Mouse (Mus musculus) midbrain, embryonic 11.5 days (tissue): ENCODE measurements around the gene Mettl7b. TPM values are rescaled to one million over a fixed set of nuclear protein-coding genes. Genes with fewer than 3 reads are reported as not detected.

Source experiments
- ATAC-seq: fragments of 200-750 bp; cut with Nextera tagmentation; 2 replicates; pipeline ENCODE4 v1.8.0; 2017; ENCODE audit warnings: moderate TSS enrichment, moderate library complexity; ENCODE audit not compliant: low FRiP score
- DNase-seq: peaks from one replicate; pipeline ENCODE4 v3.0.0; 2015; ENCODE audit warnings: low spot score; ENCODE audit errors: missing footprints
- H3K27ac ChIP-seq: fragments of 300-500 bp; sonication (generic); 2 replicates; pipeline ENCODE4 v1.5.1; 2014; ENCODE audit warnings: low read depth, low read length
- H3K27me3 ChIP-seq: fragments of 300-500 bp; sonication (generic); 2 replicates; pipeline ENCODE4 v1.6.1; 2014; ENCODE audit warnings: mild to moderate bottlenecking, low read length, moderate library complexity, mixed read lengths; ENCODE audit not compliant: control insufficient read depth, insufficient read depth
- H3K36me3 ChIP-seq: fragments of 300-500 bp; sonication (generic); 2 replicates; pipeline ENCODE4 v1.6.1; 2014; ENCODE audit warnings: mild to moderate bottlenecking, low read length, moderate library complexity, mixed read lengths; ENCODE audit not compliant: control insufficient read depth, insufficient read depth
- H3K4me1 ChIP-seq: fragments of 300-500 bp; sonication (generic); 2 replicates; pipeline ENCODE4 v1.6.1; 2014; ENCODE audit warnings: low read length; ENCODE audit not compliant: control insufficient read depth, insufficient read depth
- H3K4me2 ChIP-seq: fragments of 300-500 bp; sonication (generic); 2 replicates; pipeline ENCODE4 v1.6.1; 2014; ENCODE audit warnings: mild to moderate bottlenecking, moderate library complexity
- H3K4me3 ChIP-seq: fragments of 300-500 bp; sonication (generic); 2 replicates; pipeline ENCODE4 v1.5.1; 2014; ENCODE audit warnings: low read depth, low read length
- H3K9ac ChIP-seq: fragments of 300-500 bp; sonication (generic); 2 replicates; pipeline ENCODE4 v1.6.1; 2014; ENCODE audit warnings: low read length
- H3K9me3 ChIP-seq: fragments of 300-500 bp; sonication (generic); 2 replicates; pipeline ENCODE4 v1.6.1; 2016; ENCODE audit warnings: low read length; ENCODE audit not compliant: control insufficient read depth
- WGBS: fragments of 180-500 bp; shearing (Covaris S2); extraction: QIAGEN DNeasy Blood & Tissue Kit; methylation state at CpG from one replicate; pipeline ENCODE4 v1.1.7; 2014; 5-methylcytosine and 5-hydroxymethylcytosine counted together
- polyA plus RNA-seq: library from polyadenylated mRNA; unstranded; fragments of >200 nt; fragmentation: Nextera tagmentation; extraction: Ambion mirVana; gene quantifications from 2 replicates; pipeline ENCODE4 v1.2.1, GENCODE M21; 2014

The Mettl7b gene
- polyA plus RNA-seq, 1 experiment from 2014 or later, result not detected

DNA sequence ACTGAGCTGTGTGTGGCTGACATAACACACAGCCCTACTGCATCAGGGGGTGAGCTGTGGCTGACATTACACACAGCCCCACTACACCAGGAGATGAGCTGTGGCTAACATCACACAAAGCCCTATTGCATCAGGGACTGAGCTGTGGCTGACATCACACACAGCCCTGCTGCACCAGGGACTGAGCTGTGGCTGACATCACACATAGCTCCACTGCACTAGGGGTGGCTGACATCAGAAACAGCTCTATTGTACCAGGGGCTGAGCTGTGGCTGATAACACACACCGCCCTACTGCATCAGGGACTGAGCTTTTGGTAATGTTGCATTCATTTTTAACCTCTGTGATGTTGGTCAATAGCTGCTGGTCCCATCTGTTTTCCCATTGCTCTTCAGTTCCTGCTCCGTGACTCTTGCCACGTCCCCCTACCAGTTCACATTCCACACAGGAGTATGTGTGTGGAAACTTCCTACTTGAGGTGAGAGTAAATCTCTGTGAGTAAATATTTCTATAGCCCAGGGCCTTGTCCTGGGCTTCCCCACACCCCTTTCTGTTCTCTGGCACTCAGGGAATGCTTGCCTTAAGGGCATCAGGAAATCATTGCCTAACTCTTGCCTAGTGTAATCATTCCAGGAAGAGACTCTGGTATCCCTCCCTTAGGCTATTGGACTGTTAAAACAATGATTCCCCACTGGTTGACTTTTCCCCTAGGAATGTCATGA lies 20.0 kb upstream of the Mettl7b start:
- Histone ChIP-seq H3K4me3 (no peak overlapping the region), H3K36me3 (no peaks in the 10 kb centered on the region), H3K27me3 (no peaks in the 10 kb centered on the region), H3K27ac (no peak overlapping the region), H3K9me3 (no peaks in the 10 kb centered on the region), H3K4me2 (no peak overlapping the region), H3K9ac (no peak overlapping the region), H3K4me1 (no peaks in the 10 kb centered on the region)
- WGBS, result 79% methylated on average over 3 of the region's 3 CpGs
- no peak; the same call in 1 of the 2 replicates for ATAC-seq
- DNase-seq, result no peak

DNA sequence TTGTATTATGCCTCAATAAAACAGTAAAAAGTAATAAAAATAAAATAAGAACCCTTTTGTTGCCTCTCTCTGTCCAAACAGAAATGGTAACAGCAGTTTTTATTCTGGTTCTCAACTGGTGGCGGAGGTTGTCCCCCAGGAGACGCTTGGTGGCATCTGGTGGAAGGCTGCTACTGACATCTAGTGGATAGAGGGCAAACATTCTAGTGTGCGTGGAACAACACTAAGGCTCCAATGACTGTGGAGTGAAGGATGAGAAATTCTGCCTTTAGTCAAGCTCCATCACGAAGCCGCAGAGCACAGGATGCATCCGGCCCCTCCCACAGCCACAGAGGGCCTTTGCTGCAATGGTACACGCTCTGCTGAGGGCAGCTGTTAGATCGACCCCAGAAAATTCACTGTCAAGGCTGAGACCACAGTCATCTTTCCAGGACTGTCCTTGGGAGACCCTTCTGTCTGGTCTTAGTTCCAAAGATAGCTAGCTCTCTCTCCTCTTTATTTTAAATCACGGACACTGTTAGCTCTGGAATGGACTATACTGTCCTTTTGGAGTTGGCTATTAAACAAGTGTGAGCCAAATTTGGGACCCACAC lies 16.8 kb upstream of the Mettl7b start:
- peak; percentile 84 for ATAC-seq
- DNase-seq, result no peak
- Histone ChIP-seq H3K27ac (no peak overlapping the region), H3K9ac (no peak overlapping the region), H3K4me1 (no peaks in the 10 kb centered on the region), H3K27me3 (no peaks in the 10 kb centered on the region), H3K9me3 (no peaks in the 10 kb centered on the region), H3K4me3 (no peak overlapping the region), H3K4me2 (no peak overlapping the region), H3K36me3 (no peaks in the 10 kb centered on the region)
- 28% methylated on average over 9 of the region's 9 CpGs for WGBS

DNA sequence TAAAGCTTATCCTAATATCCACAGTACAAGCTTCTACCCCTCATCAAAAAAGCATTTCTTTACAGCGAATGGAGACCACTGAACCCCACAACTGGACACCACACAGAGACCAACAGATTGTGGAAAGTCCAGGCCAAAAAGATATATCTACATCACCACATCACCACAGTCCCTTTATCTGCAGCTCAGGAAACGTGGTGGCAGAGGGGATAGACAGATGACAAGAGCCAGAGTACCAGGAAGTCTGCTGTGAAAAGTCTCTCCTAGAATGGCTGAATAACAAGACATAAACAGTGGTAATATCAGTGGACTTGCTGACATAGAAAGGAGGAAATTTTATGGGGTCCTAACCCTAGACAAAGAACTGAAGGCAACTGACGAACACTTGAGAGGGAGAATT lies 15.6 kb upstream of the Mettl7b start:
- no peaks in the 10 kb centered on the region for H3K36me3 ChIP-seq
- 60% methylated on average over 3 of the region's 3 CpGs for WGBS
- H3K9ac ChIP-seq, result no peak overlapping the region
- H3K27ac ChIP-seq, result no peak overlapping the region
- no peak overlapping the region for H3K4me3 ChIP-seq
- H3K4me1 ChIP-seq, result no peaks in the 10 kb centered on the region
- ATAC-seq (no peak), DNase-seq (no peak)
- no peaks in the 10 kb centered on the region for H3K9me3 ChIP-seq
- H3K4me2 ChIP-seq, result no peak overlapping the region
- no peaks in the 10 kb centered on the region for H3K27me3 ChIP-seq

DNA sequence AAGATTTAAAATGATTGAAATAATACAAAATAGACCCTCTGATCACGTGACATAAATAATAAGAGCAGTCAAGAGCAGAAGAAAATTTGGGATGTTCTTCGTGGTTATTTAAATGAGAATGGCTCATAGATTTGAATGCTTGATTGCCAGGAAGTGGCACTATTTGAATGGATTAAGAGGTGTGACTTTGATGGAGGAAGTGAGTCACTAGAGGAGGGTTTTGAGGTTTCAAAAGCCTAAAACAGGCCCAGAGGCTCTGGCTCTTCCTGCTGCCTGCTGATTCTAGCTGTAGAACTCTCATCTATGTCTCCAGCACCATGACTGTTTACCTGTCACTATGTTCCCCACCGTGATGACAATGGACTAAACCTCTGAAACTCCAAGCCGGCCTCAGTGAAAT lies 12.1 kb upstream of the Mettl7b start:
- WGBS, result 77% methylated on average over 4 of the region's 4 CpGs

DNA sequence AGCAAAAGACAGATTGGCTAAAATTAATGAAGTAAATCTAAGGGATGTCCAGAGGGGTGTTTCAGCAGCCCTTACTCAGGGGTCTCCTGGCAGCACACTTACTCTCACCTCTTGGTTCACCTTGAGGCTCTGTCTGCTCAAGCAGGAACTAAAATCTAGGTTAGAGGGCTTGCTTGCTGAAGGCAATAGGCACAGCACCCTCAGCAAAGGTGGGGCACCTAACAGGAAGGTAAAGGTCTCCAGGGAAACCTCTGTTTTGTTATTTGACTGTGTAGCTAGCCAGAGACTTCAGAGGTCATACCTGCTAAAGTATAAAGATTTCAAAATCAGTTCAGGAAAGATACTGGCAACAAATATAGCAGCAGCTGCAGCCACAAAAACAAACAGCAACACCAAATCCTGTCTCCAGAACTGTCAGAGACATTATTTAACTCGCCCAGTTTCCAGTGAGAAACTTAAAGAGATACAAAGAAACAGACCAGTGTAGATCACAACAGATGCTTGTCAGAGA lies 10.0 kb upstream of the Mettl7b start:
- 42% methylated on average over 1 of the region's 1 CpGs for WGBS
- no peaks in the 10 kb centered on the region for H3K9me3 ChIP-seq
- no peak for ATAC-seq

More for the DNA sequence above, 12.1 kb upstream of the Mettl7b start:
- Histone ChIP-seq H3K4me2 (no peak overlapping the region), H3K9me3 (no peaks in the 10 kb centered on the region), H3K4me1 (no peaks in the 10 kb centered on the region), H3K9ac (no peak overlapping the region), H3K4me3 (no peak overlapping the region), H3K36me3 (no peaks in the 10 kb centered on the region), H3K27ac (no peak overlapping the region), H3K27me3 (no peaks in the 10 kb centered on the region)
- ATAC-seq, result no peak
- no peak for DNase-seq

GRCm38 (mm10) chr10:128968341-128968749 lies 7.6 kb upstream of the Mettl7b start:
- no peak overlapping the region for H3K9ac ChIP-seq
- H3K27ac ChIP-seq, result no peak overlapping the region
- H3K4me3 ChIP-seq, result no peak overlapping the region
- DNase-seq (no peak), ATAC-seq (no peak)
- no peaks in the 10 kb centered on the region for H3K36me3 ChIP-seq
- no peaks in the 10 kb centered on the region for H3K9me3 ChIP-seq
- 50% methylated on average over 1 of the region's 1 CpGs for WGBS
- no peaks in the 10 kb centered on the region for H3K4me1 ChIP-seq
- H3K4me2 ChIP-seq, result no peak overlapping the region
- H3K27me3 ChIP-seq, result no peaks in the 10 kb centered on the region

More for the DNA sequence above, 10.0 kb upstream of the Mettl7b start:
- H3K4me1 ChIP-seq, result no peaks in the 10 kb centered on the region
- H3K4me3 ChIP-seq, result no peak overlapping the region
- no peak overlapping the region for H3K4me2 ChIP-seq
- no peaks in the 10 kb centered on the region for H3K36me3 ChIP-seq
- H3K27ac ChIP-seq, result no peak overlapping the region
- DNase-seq, result no peak
- no peaks in the 10 kb centered on the region for H3K27me3 ChIP-seq
- no peak overlapping the region for H3K9ac ChIP-seq

GRCm38 (mm10) chr10:128965871-128966270 lies 5.1 kb upstream of the Mettl7b start:
- Histone ChIP-seq H3K4me1 (no peaks in the 10 kb centered on the region), H3K9ac (no peak overlapping the region), H3K4me2 (no peak overlapping the region), H3K27ac (no peak overlapping the region), H3K9me3 (no peaks in the 10 kb centered on the region), H3K27me3 (no peaks in the 10 kb centered on the region), H3K4me3 (no peak overlapping the region), H3K36me3 (no peaks in the 10 kb centered on the region)
- ATAC-seq (no peak), DNase-seq (no peak)
- 90% methylated on average over 6 of the region's 6 CpGs for WGBS

- Histone ChIP-seq H3K4me2 (no peak overlapping the region), H3K4me1 (no peaks in the 10 kb centered on the region), H3K9ac (no peak overlapping the region), H3K27me3 (no peaks in the 10 kb centered on the region), H3K27ac (no peak overlapping the region), H3K9me3 (no peaks in the 10 kb centered on the region), H3K36me3 (no peaks in the 10 kb centered on the region), H3K4me3 (no peak overlapping the region)
- DNase-seq, result no peak
- no peak for ATAC-seq
- 68% methylated on average over 2 of the region's 2 CpGs for WGBS
Measured at GRCm38 (mm10) chr10:128964961-128965360, 4.2 kb upstream of the Mettl7b start.

GRCm38 (mm10) chr10:128960142-128960541 lies 646 bp downstream of the Mettl7b start:
- Histone ChIP-seq H3K9ac (no peak overlapping the region), H3K27ac (no peak overlapping the region), H3K4me1 (no peaks in the 10 kb centered on the region), H3K36me3 (no peaks in the 10 kb centered on the region), H3K4me3 (no peak overlapping the region), H3K27me3 (no peaks in the 10 kb centered on the region), H3K4me2 (no peak overlapping the region), H3K9me3 (no peaks in the 10 kb centered on the region)
- 79% methylated on average over 4 of the region's 4 CpGs for WGBS
- DNase-seq (no peak), ATAC-seq (no peak)
